Mouse (Mus musculus) liver, embryonic 15.5 days (tissue): ENCODE data around the gene Dhdds. TPM values are rescaled to one million over a fixed set of nuclear protein-coding genes. Genes with fewer than 3 reads are reported as not detected.
A peak's percentile ranks its signal among the peaks of the same experiment; 100 is the strongest.

Experiments used
- ATAC-seq: fragments of 200-750 bp; cut with Nextera tagmentation; 2 replicates; pipeline ENCODE4 v1.8.0; 2017; ENCODE audit warnings: moderate number of reproducible peaks, mild to moderate bottlenecking, moderate library complexity; ENCODE audit not compliant: insufficient read depth
- H3K27ac ChIP-seq: fragments of 300-500 bp; sonication (generic); replicated peaks from 2 replicates; pipeline ENCODE4 v1.5.1; 2015; ENCODE audit warnings: mild to moderate bottlenecking, inconsistent platforms
- H3K27me3 ChIP-seq: fragments of 300-500 bp; sonication (generic); 2 replicates; pipeline ENCODE4 v1.6.1; 2015; ENCODE audit warnings: mild to moderate bottlenecking, inconsistent platforms
- H3K36me3 ChIP-seq: fragments of 300-500 bp; sonication (generic); replicated peaks from 2 replicates; pipeline ENCODE4 v1.6.1; 2015; ENCODE audit warnings: moderate library complexity, mild to moderate bottlenecking, inconsistent platforms
- H3K4me1 ChIP-seq: fragments of 300-500 bp; sonication (generic); replicated peaks from 2 replicates; pipeline ENCODE4 v1.6.1; 2015; ENCODE audit warnings: inconsistent platforms
- H3K4me2 ChIP-seq: fragments of 300-500 bp; sonication (generic); 2 replicates; pipeline ENCODE4 v1.6.1; 2015; ENCODE audit warnings: moderate library complexity, mild to moderate bottlenecking, inconsistent platforms
- H3K4me3 ChIP-seq: fragments of 300-500 bp; sonication (generic); replicated peaks from 2 replicates; pipeline ENCODE4 v1.5.1; 2015; ENCODE audit warnings: mild to moderate bottlenecking, inconsistent platforms
- H3K9ac ChIP-seq: fragments of 300-500 bp; sonication (generic); 2 replicates; pipeline ENCODE4 v1.6.1; 2015; ENCODE audit warnings: moderate library complexity, mild to moderate bottlenecking, inconsistent platforms
- H3K9me3 ChIP-seq: fragments of 300-500 bp; sonication (generic); replicated peaks from 2 replicates; pipeline ENCODE4 v1.6.1; 2016; ENCODE audit warnings: inconsistent platforms
- WGBS: fragments of 180-500 bp; shearing (Covaris S2); methylation state at CpG from one replicate; pipeline ENCODE4 v1.1.7; 2015; ENCODE audit warnings: mixed read lengths; ENCODE audit not compliant: insufficient replicate concordance; 5-methylcytosine and 5-hydroxymethylcytosine counted together
- polyA plus RNA-seq: library from polyadenylated mRNA; unstranded; fragments of >200 nt; fragmentation: Nextera tagmentation; extraction: Ambion mirVana; gene quantifications from 2 replicates; pipeline ENCODE4 v1.2.1, GENCODE M21; 2015

Dhdds gene
- polyA plus RNA-seq = 17.1 and 17.5 TPM in 2 replicates

GRCm38 (mm10) chr4:134000466-134001438 lies at the start of gene Dhdds:
Gene Dhdds, minus strand, starts transcription at chr4:134000918.
- peak; percentile 91 for ATAC-seq
- H3K27me3 ChIP-seq = no peaks in the 10 kb centered on the region
- H3K4me3 ChIP-seq = peak within 1 kb of the TSS; percentile 70
- peak within 1 kb of the TSS; percentile 75 for H3K4me2 ChIP-seq
- H3K4me1 ChIP-seq = peaks cover 20% of the 10 kb centered on the region
- under 1% methylated on average over 49 of the region's 49 CpGs for WGBS
- peak within 1 kb of the TSS; percentile 39 for H3K27ac ChIP-seq
- H3K36me3 ChIP-seq = peaks cover 19% of the 10 kb centered on the region
- no peaks in the 10 kb centered on the region for H3K9me3 ChIP-seq
- H3K9ac ChIP-seq = peak within 1 kb of the TSS; percentile 71

GRCm38 (mm10) chr4:134047648-134048047 lies 46.9 kb upstream of the Dhdds start:
- Histone ChIP-seq H3K9me3 (no peaks in the 10 kb centered on the region), H3K4me1 (0 out of 2 replicates have a peak, but pooled peaks cover 5% of the 10 kb centered on the region), H3K27me3 (peaks cover 2% of the 10 kb centered on the region; the same call in 1 of the 2 replicates), H3K4me2 (no peak overlapping the region), H3K4me3 (no peak overlapping the region), H3K9ac (no peak overlapping the region), H3K27ac (no peak overlapping the region), H3K36me3 (no peaks in the 10 kb centered on the region)
- WGBS = 52% methylated on average over 5 of the region's 5 CpGs
- ATAC-seq = no peak

GRCm38 (mm10) chr4:134043041-134043440 lies 42.3 kb upstream of the Dhdds start:
- Histone ChIP-seq H3K27me3 (no peaks in the 10 kb centered on the region), H3K36me3 (no peaks in the 10 kb centered on the region), H3K4me3 (no peak overlapping the region), H3K9ac (no peak overlapping the region), H3K4me1 (0 out of 2 replicates have a peak, but pooled peaks cover 3% of the 10 kb centered on the region), H3K27ac (no peak overlapping the region), H3K9me3 (no peaks in the 10 kb centered on the region), H3K4me2 (no peak overlapping the region)
- ATAC-seq = no peak
- 7% methylated on average over 2 of the region's 2 CpGs for WGBS

- H3K4me3 ChIP-seq = no peak overlapping the region
- H3K4me1 ChIP-seq = 0 out of 2 replicates have a peak, but pooled peaks cover 3% of the 10 kb centered on the region
- no peaks in the 10 kb centered on the region for H3K9me3 ChIP-seq
- 13% methylated on average over 9 of the region's 9 CpGs for WGBS
- no peak overlapping the region for H3K9ac ChIP-seq
- ATAC-seq = no peak
- H3K4me2 ChIP-seq = no peak overlapping the region
- H3K27me3 ChIP-seq = no peaks in the 10 kb centered on the region
- H3K36me3 ChIP-seq = no peaks in the 10 kb centered on the region
- no peak overlapping the region for H3K27ac ChIP-seq
Measured at GRCm38 (mm10) chr4:134041317-134042123, 40.8 kb upstream of the Dhdds start.

- no peak overlapping the region for H3K4me3 ChIP-seq
- H3K27me3 ChIP-seq = no peaks in the 10 kb centered on the region
- ATAC-seq = no peak
- H3K36me3 ChIP-seq = no peaks in the 10 kb centered on the region
- H3K27ac ChIP-seq = no peak overlapping the region
- H3K9ac ChIP-seq = no peak overlapping the region
- 0 out of 2 replicates have a peak, but pooled peaks cover 2% of the 10 kb centered on the region for H3K4me1 ChIP-seq
- 5% methylated on average over 16 of the region's 16 CpGs for WGBS
- H3K4me2 ChIP-seq = no peak overlapping the region
- H3K9me3 ChIP-seq = no peaks in the 10 kb centered on the region
Measured at GRCm38 (mm10) chr4:134035953-134036352, 35.2 kb upstream of the Dhdds start.

DNA sequence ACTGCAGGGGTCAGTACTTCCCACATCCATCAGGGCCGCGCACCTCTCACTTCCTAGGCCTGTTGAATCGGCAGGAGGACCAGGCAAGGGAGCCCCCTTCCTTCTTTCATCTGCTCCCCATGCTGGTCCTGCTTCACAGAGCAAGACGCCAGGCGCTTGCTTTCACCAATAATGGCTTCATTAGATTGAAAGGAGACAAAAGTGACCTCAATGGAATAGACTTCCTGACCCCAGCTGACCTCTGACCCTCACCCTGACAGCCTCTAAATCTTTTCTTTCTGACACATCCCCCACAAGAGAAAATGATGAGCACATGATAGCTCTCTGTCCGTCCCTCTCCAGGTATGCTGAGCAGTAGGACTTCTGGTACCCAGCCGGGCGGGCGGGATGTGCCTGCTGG lies 25.1 kb upstream of the Dhdds start:
- ATAC-seq = no peak
- Histone ChIP-seq H3K9ac (no peak overlapping the region), H3K9me3 (no peaks in the 10 kb centered on the region), H3K27me3 (peaks cover 4% of the 10 kb centered on the region), H3K4me2 (no peak overlapping the region), H3K4me1 (no peaks in the 10 kb centered on the region), H3K4me3 (no peak overlapping the region), H3K36me3 (no peaks in the 10 kb centered on the region), H3K27ac (no peak overlapping the region)
- WGBS = 66% methylated on average over 9 of the region's 9 CpGs

GRCm38 (mm10) chr4:134020621-134021020 lies 19.9 kb upstream of the Dhdds start:
- 3% methylated on average over 11 of the region's 11 CpGs for WGBS
- H3K27me3 ChIP-seq = peaks cover 56% of the 10 kb centered on the region
- no peaks in the 10 kb centered on the region for H3K36me3 ChIP-seq
- no peak overlapping the region for H3K4me3 ChIP-seq
- no peak overlapping the region for H3K9ac ChIP-seq
- H3K9me3 ChIP-seq = no peaks in the 10 kb centered on the region
- ATAC-seq = no peak
- H3K27ac ChIP-seq = no peak overlapping the region
- no peak overlapping the region for H3K4me2 ChIP-seq
- peaks cover 15% of the 10 kb centered on the region for H3K4me1 ChIP-seq

- Histone ChIP-seq H3K9ac (no peak overlapping the region), H3K9me3 (no peaks in the 10 kb centered on the region), H3K27me3 (peaks cover 64% of the 10 kb centered on the region), H3K4me2 (peak overlapping the region; percentile 7), H3K36me3 (no peaks in the 10 kb centered on the region), H3K4me3 (no peak overlapping the region), H3K4me1 (peaks cover 15% of the 10 kb centered on the region), H3K27ac (no peak overlapping the region)
- WGBS = 4% methylated on average over 16 of the region's 16 CpGs
- ATAC-seq = no peak
Measured at GRCm38 (mm10) chr4:134019641-134020351, 19.1 kb upstream of the Dhdds start.

GRCm38 (mm10) chr4:134019210-134019609 lies 18.5 kb upstream of the Dhdds start:
- ATAC-seq = no peak
- Histone ChIP-seq H3K27ac (no peak overlapping the region), H3K4me2 (no peak overlapping the region), H3K4me1 (peaks cover 15% of the 10 kb centered on the region), H3K9ac (no peak overlapping the region), H3K4me3 (no peak overlapping the region), H3K27me3 (peaks cover 69% of the 10 kb centered on the region), H3K36me3 (no peaks in the 10 kb centered on the region), H3K9me3 (no peaks in the 10 kb centered on the region)
- 2% methylated on average over 10 of the region's 10 CpGs for WGBS

GRCm38 (mm10) chr4:134018779-134019145 lies 18.0 kb upstream of the Dhdds start, which contains the start of gene Lin28a:
Gene Lin28a, minus strand, starts transcription at chr4:134018841.
- Histone ChIP-seq H3K36me3 (no peaks in the 10 kb centered on the region), H3K27me3 (peaks cover 73% of the 10 kb centered on the region), H3K4me2 (peak within 1 kb of the TSS; percentile 55), H3K4me1 (peaks cover 15% of the 10 kb centered on the region), H3K27ac (no peak within 1 kb of the TSS), H3K9me3 (no peaks in the 10 kb centered on the region), H3K9ac (no peak within 1 kb of the TSS), H3K4me3 (peak within 1 kb of the TSS; percentile 25)
- 6% methylated on average over 9 of the region's 9 CpGs for WGBS
- ATAC-seq = no peak
